Mouse (Mus musculus) midbrain, embryonic 13.5 days (tissue): ENCODE results near the gene Thada. TPM values are rescaled to one million over a fixed set of nuclear protein-coding genes. Genes with fewer than 3 reads are reported as not detected.

Source experiments
- ATAC-seq: fragments of 200-750 bp; cut with Nextera tagmentation; 2 replicates; pipeline ENCODE4 v1.8.0; 2017; ENCODE audit warnings: mild to moderate bottlenecking, moderate TSS enrichment, moderate library complexity
- H3K27ac ChIP-seq: fragments of 300-500 bp; sonication (generic); 2 replicates; pipeline ENCODE4 v1.5.1; 2015; ENCODE audit warnings: inconsistent platforms, mild to moderate bottlenecking, moderate library complexity
- H3K27me3 ChIP-seq: fragments of 300-500 bp; sonication (generic); 2 replicates; pipeline ENCODE4 v1.6.1; 2015; ENCODE audit warnings: mild to moderate bottlenecking, inconsistent platforms
- H3K36me3 ChIP-seq: fragments of 300-500 bp; sonication (generic); 2 replicates; pipeline ENCODE4 v1.6.1; 2015; ENCODE audit warnings: mild to moderate bottlenecking, inconsistent platforms
- H3K4me1 ChIP-seq: fragments of 300-500 bp; sonication (generic); replicated peaks from 2 replicates; pipeline ENCODE4 v1.6.1; 2015; ENCODE audit warnings: inconsistent platforms
- H3K4me2 ChIP-seq: fragments of 300-500 bp; sonication (generic); replicated peaks from 2 replicates; pipeline ENCODE4 v1.6.1; 2015; ENCODE audit warnings: moderate library complexity, mild to moderate bottlenecking, inconsistent platforms
- H3K4me3 ChIP-seq: fragments of 300-500 bp; sonication (generic); replicated peaks from 2 replicates; pipeline ENCODE4 v1.5.1; 2015; ENCODE audit warnings: mild to moderate bottlenecking, inconsistent platforms
- H3K9ac ChIP-seq: fragments of 300-500 bp; sonication (generic); replicated peaks from 2 replicates; pipeline ENCODE4 v1.6.1; 2015; ENCODE audit warnings: mild to moderate bottlenecking, inconsistent platforms
- H3K9me3 ChIP-seq: fragments of 300-500 bp; sonication (generic); 2 replicates; pipeline ENCODE4 v1.6.1; 2016; ENCODE audit warnings: mild to moderate bottlenecking, inconsistent platforms
- WGBS: fragments of 180-500 bp; shearing (Covaris S2); methylation state at CpG from one replicate; pipeline ENCODE4 v1.1.7; 2015; 5-methylcytosine and 5-hydroxymethylcytosine counted together
- polyA plus RNA-seq: library from polyadenylated mRNA; unstranded; fragments of >200 nt; fragmentation: Nextera tagmentation; extraction: Ambion mirVana; gene quantifications from 2 replicates; pipeline ENCODE4 v1.2.1, GENCODE M21; 2015

Gene Thada
- polyA plus RNA-seq, 1 experiment from 2014 or later, result 7.6 TPM

GRCm38 (mm10) chr17:84330986-84331385 is 135.0 kb downstream of the Thada start:
- Histone ChIP-seq H3K9me3 (no peaks in the 10 kb centered on the region), H3K27me3 (no peaks in the 10 kb centered on the region), H3K4me2 (no peak overlapping the region), H3K27ac (no peak overlapping the region), H3K4me3 (no peak overlapping the region), H3K36me3 (peaks cover 20% of the 10 kb centered on the region; the same call in 1 of the 2 replicates), H3K9ac (no peak overlapping the region), H3K4me1 (0 out of 2 replicates have a peak, but pooled peaks cover 3% of the 10 kb centered on the region)
- WGBS, result 80% methylated on average over 8 of the region's 8 CpGs
- ATAC-seq, result no peak

GRCm38 (mm10) chr17:84330506-84330905 is 135.5 kb downstream of the Thada start:
- H3K4me1 ChIP-seq, result 0 out of 2 replicates have a peak, but pooled peaks cover 3% of the 10 kb centered on the region
- no peak overlapping the region for H3K4me2 ChIP-seq
- 93% methylated on average over 6 of the region's 6 CpGs for WGBS
- no peak overlapping the region for H3K27ac ChIP-seq
- no peak for ATAC-seq
- H3K4me3 ChIP-seq, result no peak overlapping the region
- peaks cover 17% of the 10 kb centered on the region; the same call in 1 of the 2 replicates for H3K36me3 ChIP-seq
- no peaks in the 10 kb centered on the region for H3K9me3 ChIP-seq
- no peak overlapping the region for H3K9ac ChIP-seq
- H3K27me3 ChIP-seq, result no peaks in the 10 kb centered on the region

GRCm38 (mm10) chr17:84329906-84330470 is 136.0 kb downstream of the Thada start:
- Histone ChIP-seq H3K9ac (no peak overlapping the region), H3K36me3 (peaks cover 15% of the 10 kb centered on the region; the same call in 1 of the 2 replicates), H3K4me1 (0 out of 2 replicates have a peak, but pooled peaks cover 3% of the 10 kb centered on the region), H3K4me3 (no peak overlapping the region), H3K9me3 (no peaks in the 10 kb centered on the region), H3K4me2 (no peak overlapping the region), H3K27ac (no peak overlapping the region), H3K27me3 (no peaks in the 10 kb centered on the region)
- ATAC-seq, result no peak
- WGBS, result 92% methylated on average over 4 of the region's 4 CpGs

GRCm38 (mm10) chr17:84328526-84328925 is 137.5 kb downstream of the Thada start:
- WGBS, result 89% methylated on average over 2 of the region's 2 CpGs
- Histone ChIP-seq H3K27me3 (no peaks in the 10 kb centered on the region), H3K4me1 (0 out of 2 replicates have a peak, but pooled peaks cover 3% of the 10 kb centered on the region), H3K9me3 (no peaks in the 10 kb centered on the region), H3K4me3 (no peak overlapping the region), H3K36me3 (peaks cover 12% of the 10 kb centered on the region; the same call in 1 of the 2 replicates), H3K9ac (no peak overlapping the region), H3K4me2 (no peak overlapping the region), H3K27ac (no peak overlapping the region)
- ATAC-seq, result no peak

GRCm38 (mm10) chr17:84327051-84327925 is 138.7 kb downstream of the Thada start:
- Histone ChIP-seq H3K36me3 (peaks cover 5% of the 10 kb centered on the region; the same call in 1 of the 2 replicates), H3K9ac (no peak overlapping the region)

GRCm38 (mm10) chr17:84322176-84322575 is 143.8 kb downstream of the Thada start:
- Histone ChIP-seq H3K27ac (no peak overlapping the region), H3K9ac (no peak overlapping the region), H3K4me1 (no peaks in the 10 kb centered on the region), H3K4me2 (no peak overlapping the region), H3K4me3 (no peak overlapping the region), H3K27me3 (no peaks in the 10 kb centered on the region), H3K9me3 (no peaks in the 10 kb centered on the region), H3K36me3 (no peaks in the 10 kb centered on the region)
- no peak for ATAC-seq
- WGBS, result 92% methylated on average over 4 of the region's 4 CpGs

More at GRCm38 (mm10) chr17:84327051-84327925, 138.7 kb downstream of the Thada start:
- Histone ChIP-seq H3K4me2 (no peak overlapping the region), H3K27ac (no peak overlapping the region), H3K9me3 (no peaks in the 10 kb centered on the region), H3K4me1 (0 out of 2 replicates have a peak, but pooled peaks cover 3% of the 10 kb centered on the region), H3K27me3 (no peaks in the 10 kb centered on the region), H3K4me3 (no peak overlapping the region)
- ATAC-seq, result no peak
- 87% methylated on average over 12 of the region's 12 CpGs for WGBS

GRCm38 (mm10) chr17:84321351-84321750 is 144.7 kb downstream of the Thada start:
- Histone ChIP-seq H3K27ac (no peak overlapping the region), H3K27me3 (no peaks in the 10 kb centered on the region), H3K9ac (no peak overlapping the region), H3K4me1 (no peaks in the 10 kb centered on the region), H3K36me3 (no peaks in the 10 kb centered on the region), H3K4me2 (no peak overlapping the region), H3K9me3 (no peaks in the 10 kb centered on the region), H3K4me3 (no peak overlapping the region)
- ATAC-seq, result no peak
- 93% methylated on average over 5 of the region's 5 CpGs for WGBS

- H3K36me3 ChIP-seq, result no peaks in the 10 kb centered on the region
- H3K27me3 ChIP-seq, result no peaks in the 10 kb centered on the region
- no peak overlapping the region for H3K4me3 ChIP-seq
- H3K4me1 ChIP-seq, result no peaks in the 10 kb centered on the region
- H3K9me3 ChIP-seq, result no peaks in the 10 kb centered on the region
- H3K27ac ChIP-seq, result no peak overlapping the region
- ATAC-seq, result no peak
- no peak overlapping the region for H3K9ac ChIP-seq
- H3K4me2 ChIP-seq, result no peak overlapping the region
- WGBS, result 95% methylated on average over 1 of the region's 1 CpGs
Observed at GRCm38 (mm10) chr17:84320576-84320975, 145.4 kb downstream of the Thada start.

GRCm38 (mm10) chr17:84314341-84314740 is 151.7 kb downstream of the Thada start:
- no peaks in the 10 kb centered on the region for H3K9me3 ChIP-seq
- no peaks in the 10 kb centered on the region for H3K27me3 ChIP-seq
- no peaks in the 10 kb centered on the region for H3K4me1 ChIP-seq
- H3K4me3 ChIP-seq, result no peak overlapping the region
- no peak overlapping the region for H3K4me2 ChIP-seq
- H3K9ac ChIP-seq, result no peak overlapping the region
- peaks cover 5% of the 10 kb centered on the region for H3K36me3 ChIP-seq
- 96% methylated on average over 7 of the region's 7 CpGs for WGBS
- ATAC-seq, result no peak
- no peak overlapping the region for H3K27ac ChIP-seq

GRCm38 (mm10) chr17:84313494-84313893 is 152.5 kb downstream of the Thada start:
- Histone ChIP-seq H3K4me1 (no peaks in the 10 kb centered on the region), H3K9ac (no peak overlapping the region), H3K27ac (no peak overlapping the region), H3K4me2 (no peak overlapping the region), H3K27me3 (no peaks in the 10 kb centered on the region), H3K4me3 (no peak overlapping the region), H3K36me3 (peaks cover 13% of the 10 kb centered on the region), H3K9me3 (no peaks in the 10 kb centered on the region)
- ATAC-seq, result no peak
- WGBS, result 91% methylated on average over 6 of the region's 6 CpGs

- Histone ChIP-seq H3K4me1 (no peaks in the 10 kb centered on the region), H3K36me3 (peaks cover 27% of the 10 kb centered on the region), H3K27ac (no peak overlapping the region), H3K4me3 (no peak overlapping the region), H3K9me3 (no peaks in the 10 kb centered on the region), H3K27me3 (no peaks in the 10 kb centered on the region), H3K9ac (no peak overlapping the region), H3K4me2 (no peak overlapping the region)
- WGBS, result 95% methylated on average over 1 of the region's 1 CpGs
- no peak for ATAC-seq
Observed at GRCm38 (mm10) chr17:84306151-84306550, 159.9 kb downstream of the Thada start.

- WGBS, result 94% methylated on average over 5 of the region's 5 CpGs
- no peak for ATAC-seq
- Histone ChIP-seq H3K4me3 (no peak overlapping the region), H3K4me2 (no peak overlapping the region), H3K4me1 (no peaks in the 10 kb centered on the region), H3K27me3 (no peaks in the 10 kb centered on the region), H3K36me3 (peaks cover 27% of the 10 kb centered on the region), H3K27ac (no peak overlapping the region), H3K9me3 (no peaks in the 10 kb centered on the region), H3K9ac (no peak overlapping the region)
Observed at GRCm38 (mm10) chr17:84305074-84305473, 160.9 kb downstream of the Thada start.
